9 mouse cellular contexts compared by ENCODE assay signal in genomic region chr7:34774020-34774419, GRCm38 (mm10). TPM values are rescaled to one million over a fixed set of nuclear protein-coding genes. Genes with fewer than 3 reads are reported as not detected.
DNase-seq lines count a peak whose midpoint lies in the region; ATAC-seq and TF ChIP-seq lines count a peak whose summit lies in the region.
"Had no signal": no experiment of that assay in that cellular context is flagged by ENCODE, and none has a peak within 500 bp of the region (broad histone marks: within the 10 kb centered on the region; RNA-seq: fewer than 3 reads in every experiment).

No protein-coding gene starts in this region.

- H3K4me3 ChIP-seq in hindbrain, embryonic 11.5 days (ENCODE audit: low read depth, low read length) = no peak overlapping the region
- H3K4me3 ChIP-seq in hindbrain, embryonic 10.5 days = no peak overlapping the region
- H3K4me3 ChIP-seq in forebrain, postnatal 0 days (ENCODE audit: low read depth, low read length) = peak overlapping the region; percentile 16; the same call in 1 of the 2 replicates
- no peak overlapping the region for H3K4me3 ChIP-seq in neural tube, embryonic 13.5 days

- ATAC-seq in hindbrain, embryonic 11.5 days (ENCODE audit: low FRiP score) = no peak
- ATAC-seq in forebrain, postnatal 0 days = peak; percentile 17
- 0 out of 2 replicates have a peak, but pooled peaks have one; percentile 7 for ATAC-seq in neural tube, embryonic 13.5 days (ENCODE audit: low read depth)

- H3K9ac ChIP-seq in hindbrain, embryonic 11.5 days (ENCODE audit: low read depth, low read length) = no peak overlapping the region
- no peak overlapping the region for H3K9ac ChIP-seq in forebrain, postnatal 0 days
- peak overlapping the region; percentile 49 for H3K9ac ChIP-seq in neural tube, embryonic 13.5 days

- 52% methylated on average over 13 of the region's 13 CpGs for WGBS in hindbrain, embryonic 11.5 days
- 52% methylated on average over 13 of the region's 13 CpGs for WGBS in hindbrain, embryonic 10.5 days
- WGBS in forebrain, postnatal 0 days = 12% methylated on average over 13 of the region's 13 CpGs
- 15% methylated on average over 13 of the region's 13 CpGs for WGBS in neural tube, embryonic 13.5 days

- 0 out of 2 replicates have a peak overlapping the region, but pooled peaks have one; percentile 7 for H3K27ac ChIP-seq in hindbrain, embryonic 11.5 days (ENCODE audit: low read depth, low read length)
- H3K27ac ChIP-seq in hindbrain, embryonic 10.5 days = no peak overlapping the region; the same call in 1 of the 2 replicates
- H3K27ac ChIP-seq in forebrain, postnatal 0 days (ENCODE audit: low read depth, low read length) = peak overlapping the region; percentile 59
- H3K27ac ChIP-seq in neural tube, embryonic 13.5 days (replicated peaks) = peak overlapping the region; percentile 92

- DNase-seq in hindbrain, embryonic 11.5 days (ENCODE audit: low spot score) = no peak
- no peak for DNase-seq in hindbrain, embryonic 10.5 days (ENCODE audit: low spot score)
- DNase-seq in forebrain, postnatal 0 days = peak; percentile 73
- DNase-seq in left cerebral cortex, adult 9 months (ENCODE audit: low spot score in 2 of 2) = peak; percentile 20 to 81
- no peak for DNase-seq in spleen, postnatal 36 days (ENCODE audit: low spot score in 2 of 2)
- no peak for DNase-seq in urinary bladder, postnatal 25 days (ENCODE audit: low spot score)
- DNase-seq in cerebellum, postnatal 4 days (ENCODE audit: low spot score in 2 of 2) = no peak
- DNase-seq: heart, adult 18-20 months had no signal

- no peak overlapping the region for H3K4me2 ChIP-seq in hindbrain, embryonic 11.5 days (replicated peaks; ENCODE audit: low read depth, low read length)
- peak overlapping the region; percentile 37 for H3K4me2 ChIP-seq in forebrain, postnatal 0 days (ENCODE audit: low read depth)
- H3K4me2 ChIP-seq in neural tube, embryonic 13.5 days = peak overlapping the region; percentile 43

- H3K27me3 ChIP-seq in hindbrain, embryonic 11.5 days (ENCODE audit: control insufficient read depth, insufficient read depth, low read length) = no peaks in the 10 kb centered on the region
- H3K27me3 ChIP-seq in hindbrain, embryonic 10.5 days (ENCODE audit: insufficient read depth, poor library complexity, severe bottlenecking) = peaks cover 5% of the 10 kb centered on the region
- H3K27me3 ChIP-seq in forebrain, postnatal 0 days (ENCODE audit: insufficient read depth, low read length) = no peaks in the 10 kb centered on the region
- no peaks in the 10 kb centered on the region for H3K27me3 ChIP-seq in neural tube, embryonic 13.5 days

- no peaks in the 10 kb centered on the region for H3K36me3 ChIP-seq in hindbrain, embryonic 11.5 days (ENCODE audit: control insufficient read depth, insufficient read depth, low read length)
- no peaks in the 10 kb centered on the region for H3K36me3 ChIP-seq in hindbrain, embryonic 10.5 days
- H3K36me3 ChIP-seq in forebrain, postnatal 0 days (ENCODE audit: insufficient read depth) = no peaks in the 10 kb centered on the region
- H3K36me3 ChIP-seq in neural tube, embryonic 13.5 days = no peaks in the 10 kb centered on the region

- no peaks in the 10 kb centered on the region for H3K9me3 ChIP-seq in hindbrain, embryonic 11.5 days (ENCODE audit: control insufficient read depth, low read length)
- 0 out of 2 replicates have a peak, but pooled peaks cover 2% of the 10 kb centered on the region for H3K9me3 ChIP-seq in hindbrain, embryonic 10.5 days
- H3K9me3 ChIP-seq in forebrain, postnatal 0 days (ENCODE audit: low read length) = no peaks in the 10 kb centered on the region
- H3K9me3 ChIP-seq in neural tube, embryonic 13.5 days = no peaks in the 10 kb centered on the region

- no peak for TF ChIP-seq CTCF in forebrain, postnatal 0 days (IDR thresholded peaks at IDR 0.05; ENCODE audit: low read depth)

- H3K4me1 ChIP-seq in hindbrain, embryonic 11.5 days (replicated peaks; ENCODE audit: control insufficient read depth, insufficient read depth, low read length) = peaks cover 2% of the 10 kb centered on the region; the same call in 1 of the 2 replicates
- H3K4me1 ChIP-seq in hindbrain, embryonic 10.5 days (replicated peaks) = peaks cover 29% of the 10 kb centered on the region
- peaks cover 6% of the 10 kb centered on the region; the same call in 1 of the 2 replicates for H3K4me1 ChIP-seq in forebrain, postnatal 0 days (ENCODE audit: insufficient read depth)
- H3K4me1 ChIP-seq in neural tube, embryonic 13.5 days (replicated peaks) = peaks cover 60% of the 10 kb centered on the region

RNA-seq across cellular contexts. Expression of gene Chst8, which starts 38.5 kb away (rescaled TPM):
- 13.5 and 16.8 TPM in 2 replicates for polyA plus RNA-seq in hindbrain, embryonic 11.5 days (2014; fragmentation: Nextera tagmentation; extraction: Ambion mirVana)
- 12.2 and 17.5 TPM in 2 replicates for polyA plus RNA-seq in hindbrain, embryonic 10.5 days (2016; fragmentation: Nextera tagmentation; extraction: Ambion mirVana)
- total RNA-seq in forebrain, postnatal 0 days (2014; rRNA removed) = 17.6 and 22.2 TPM in 2 replicates
- polyA plus RNA-seq in forebrain, postnatal 0 days (2015; fragmentation: Nextera tagmentation; extraction: Ambion mirVana) = 10.8 and 14.2 TPM in 2 replicates
- polyA plus RNA-seq in neural tube, embryonic 13.5 days (2015; fragmentation: Nextera tagmentation; extraction: Ambion mirVana) = 32.3 and 42.1 TPM in 2 replicates

Comparison
In these comparisons a context has a peak if more than half of its experiments do, and no peak if none do; other contexts are left out.
1. DNase-seq: peak in forebrain, postnatal 0 days (single experiment) and left cerebral cortex, adult 9 months (2 of 2); none in hindbrain, embryonic 11.5 days (single experiment), hindbrain, embryonic 10.5 days (single experiment), spleen, postnatal 36 days (0 of 2), urinary bladder, postnatal 25 days (single experiment) and cerebellum, postnatal 4 days (0 of 2).